Mouse (Mus musculus): ENCODE data around the gene Mid1. TPM values are rescaled to one million over a fixed set of nuclear protein-coding genes. Genes with fewer than 3 reads are reported as not detected.
"Not testable (repeated sequence)": the region's sequence is repeated elsewhere in the genome, so short reads cannot be mapped to it uniquely, and the experiment has no call there.

Mid1 gene
- polyA plus RNA-seq, 1 experiment from 2014 or later: 10.0 TPM

DNA sequence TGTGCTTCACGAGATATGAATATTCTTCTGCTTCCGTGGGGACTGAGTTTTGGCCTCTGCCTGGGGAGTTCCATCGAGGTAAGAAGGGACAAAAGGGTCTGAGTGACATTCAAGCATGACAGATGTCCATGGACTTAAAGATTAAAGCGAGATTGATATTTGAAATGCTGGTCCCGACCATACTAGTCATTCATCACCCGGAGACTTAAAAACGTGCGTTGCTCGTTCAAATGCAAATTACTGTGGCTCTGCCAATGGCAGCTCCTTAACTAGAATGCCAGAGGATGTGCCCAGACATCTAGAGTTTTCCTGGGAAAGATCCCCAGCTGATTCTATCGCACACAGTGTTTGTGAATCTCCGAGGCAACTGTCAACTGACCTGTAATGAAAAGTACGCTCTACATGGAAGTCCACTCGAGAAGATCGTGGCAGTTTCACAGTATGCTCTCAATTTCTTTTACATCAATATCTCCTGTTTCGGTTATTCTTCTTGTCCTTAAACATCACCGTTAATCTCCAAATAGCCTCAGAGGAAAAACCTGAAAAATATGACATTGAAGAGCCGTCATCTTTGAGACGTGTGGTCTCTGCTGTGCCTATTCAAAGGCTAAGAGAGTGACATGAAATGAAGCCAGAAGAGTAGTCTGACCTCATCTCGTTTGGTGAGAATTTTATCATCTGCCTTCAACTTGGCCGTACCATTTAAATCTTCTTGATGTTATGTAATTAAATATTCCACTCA, 294.6 kb downstream of the Mid1 start:
- H3K4me2 ChIP-seq; H3K9ac ChIP-seq (ENCODE audit: low read depth, low read length); H3K27me3 ChIP-seq (ENCODE audit: control insufficient read depth, insufficient read depth, low read length); H3K4me3 ChIP-seq (ENCODE audit: low read depth, low read length); H3K4me1 ChIP-seq (ENCODE audit: control insufficient read depth, insufficient read depth, low read length); H3K27ac ChIP-seq (ENCODE audit: low read depth, low read length); ATAC-seq (replicated peaks; ENCODE audit: insufficient number of reproducible peaks, low FRiP score, low TSS enrichment): not testable (repeated sequence)
- Histone ChIP-seq H3K36me3 (ENCODE audit: control insufficient read depth, insufficient read depth, low read length) (peaks cover 34% of the 10 kb centered on the region), H3K9me3 (replicated peaks; ENCODE audit: control insufficient read depth, low read length) (peaks cover 40% of the 10 kb centered on the region)
- 81% methylated on average over 20 of the region's 20 CpGs for WGBS (ENCODE audit: insufficient replicate concordance)

- 71% methylated on average over 6 of the region's 6 CpGs for WGBS (ENCODE audit: insufficient replicate concordance)
- H3K27me3 ChIP-seq (ENCODE audit: control insufficient read depth, insufficient read depth, low read length); H3K4me1 ChIP-seq (ENCODE audit: control insufficient read depth, insufficient read depth, low read length); H3K4me3 ChIP-seq (ENCODE audit: low read depth, low read length); H3K4me2 ChIP-seq; ATAC-seq (replicated peaks; ENCODE audit: insufficient number of reproducible peaks, low FRiP score, low TSS enrichment); H3K9ac ChIP-seq (ENCODE audit: low read depth, low read length); H3K27ac ChIP-seq (ENCODE audit: low read depth, low read length): not testable (repeated sequence)
- peaks cover 39% of the 10 kb centered on the region for H3K36me3 ChIP-seq (ENCODE audit: control insufficient read depth, insufficient read depth, low read length)
- H3K9me3 ChIP-seq (replicated peaks; ENCODE audit: control insufficient read depth, low read length): peaks cover 39% of the 10 kb centered on the region
These were observed 295.2 kb downstream of the Mid1 start for GRCm38 (mm10) chrX:169980203-169980556.

- WGBS (ENCODE audit: insufficient replicate concordance): 72% methylated on average over 12 of the region's 12 CpGs
- Histone ChIP-seq H3K36me3 (ENCODE audit: control insufficient read depth, insufficient read depth, low read length) (peaks cover 43% of the 10 kb centered on the region), H3K27ac (ENCODE audit: low read depth, low read length) (no peak overlapping the region), H3K9me3 (replicated peaks; ENCODE audit: control insufficient read depth, low read length) (peaks cover 38% of the 10 kb centered on the region), H3K27me3 (ENCODE audit: control insufficient read depth, insufficient read depth, low read length) (no peaks in the 10 kb centered on the region), H3K4me1 (ENCODE audit: control insufficient read depth, insufficient read depth, low read length) (no peaks in the 10 kb centered on the region), H3K4me2 (no peak overlapping the region), H3K9ac (ENCODE audit: low read depth, low read length) (no peak overlapping the region), H3K4me3 (ENCODE audit: low read depth, low read length) (no peak overlapping the region)
- ATAC-seq (replicated peaks; ENCODE audit: insufficient number of reproducible peaks, low FRiP score, low TSS enrichment): no peak
These were observed 295.9 kb downstream of the Mid1 start for GRCm38 (mm10) chrX:169980809-169981289.

DNA sequence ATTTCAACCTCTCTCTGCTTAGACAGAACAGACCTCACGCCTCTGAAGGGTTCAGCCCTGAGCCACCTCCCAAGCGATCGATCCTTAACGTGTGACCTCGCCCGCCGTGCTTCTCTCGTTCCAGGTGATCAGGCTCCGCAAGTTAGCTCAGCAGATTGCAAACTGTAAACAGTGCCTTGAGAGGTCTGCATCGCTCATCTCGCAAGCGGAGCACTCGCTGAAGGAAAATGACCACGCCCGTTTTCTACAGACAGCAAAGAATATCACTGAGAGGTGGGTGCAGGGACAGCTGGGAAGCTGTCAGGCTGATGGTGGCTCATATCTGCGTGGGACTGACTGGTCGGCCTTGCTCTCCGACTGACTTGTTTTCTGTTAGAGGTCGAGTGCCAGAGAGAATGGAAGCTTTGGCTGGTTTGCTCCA, 296.8 kb downstream of the Mid1 start:
- H3K4me3 ChIP-seq (ENCODE audit: low read depth, low read length); H3K4me2 ChIP-seq; H3K27me3 ChIP-seq (ENCODE audit: control insufficient read depth, insufficient read depth, low read length); H3K9ac ChIP-seq (ENCODE audit: low read depth, low read length); H3K4me1 ChIP-seq (ENCODE audit: control insufficient read depth, insufficient read depth, low read length); H3K27ac ChIP-seq (ENCODE audit: low read depth, low read length): not testable (repeated sequence)
- WGBS (ENCODE audit: insufficient replicate concordance): 76% methylated on average over 19 of the region's 19 CpGs
- Histone ChIP-seq H3K9me3 (replicated peaks; ENCODE audit: control insufficient read depth, low read length) (peaks cover 44% of the 10 kb centered on the region), H3K36me3 (ENCODE audit: control insufficient read depth, insufficient read depth, low read length) (peaks cover 49% of the 10 kb centered on the region)
- peak; percentile 15; the same call in 1 of the 2 replicates for ATAC-seq (replicated peaks; ENCODE audit: insufficient number of reproducible peaks, low FRiP score, low TSS enrichment)

DNA sequence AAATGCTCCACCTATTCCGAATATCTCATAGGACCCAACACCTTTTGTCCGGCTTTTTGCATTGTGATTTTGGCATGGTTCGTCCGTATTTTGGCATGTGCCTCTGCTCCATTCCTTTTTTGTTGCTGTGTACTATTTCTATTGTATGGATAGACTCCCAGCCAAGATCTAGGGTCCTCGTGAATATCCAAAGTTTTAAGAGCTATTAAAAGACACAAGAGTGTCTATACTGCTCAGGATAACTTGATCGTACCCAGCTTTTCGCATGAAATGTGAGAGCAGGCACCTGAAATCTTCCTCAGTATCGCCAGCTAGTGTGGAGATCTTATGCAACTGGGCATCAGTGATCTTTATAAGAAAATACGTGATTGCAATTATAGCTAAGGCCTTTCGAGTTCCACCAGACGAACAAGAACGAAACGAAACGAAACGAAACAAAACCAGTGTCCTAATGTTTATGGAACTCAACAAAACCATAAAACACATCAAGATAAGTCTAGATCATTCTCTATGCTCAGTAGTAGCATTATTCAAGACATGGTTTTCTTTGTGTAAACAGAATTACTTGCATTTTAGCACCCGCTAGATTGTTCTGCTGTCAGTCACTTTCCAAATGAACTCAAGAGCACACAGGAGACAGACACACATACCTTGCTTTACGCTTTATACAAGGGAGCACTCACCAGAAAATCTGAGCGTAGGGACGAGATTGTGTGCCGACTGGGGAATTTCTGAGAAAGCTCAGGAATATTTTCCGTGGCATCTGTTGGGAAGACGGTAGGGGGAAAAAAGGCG, 297.8 kb downstream of the Mid1 start:
- not testable (repeated sequence) for H3K4me2 ChIP-seq; H3K9ac ChIP-seq (ENCODE audit: low read depth, low read length); H3K27ac ChIP-seq (ENCODE audit: low read depth, low read length); H3K27me3 ChIP-seq (ENCODE audit: control insufficient read depth, insufficient read depth, low read length); ATAC-seq (replicated peaks; ENCODE audit: insufficient number of reproducible peaks, low FRiP score, low TSS enrichment); H3K4me1 ChIP-seq (ENCODE audit: control insufficient read depth, insufficient read depth, low read length); H3K4me3 ChIP-seq (ENCODE audit: low read depth, low read length)
- H3K9me3 ChIP-seq (replicated peaks; ENCODE audit: control insufficient read depth, low read length): peaks cover 48% of the 10 kb centered on the region
- WGBS (ENCODE audit: insufficient replicate concordance): 87% methylated on average over 23 of the region's 23 CpGs
- peaks cover 51% of the 10 kb centered on the region for H3K36me3 ChIP-seq (ENCODE audit: control insufficient read depth, insufficient read depth, low read length)

- not testable (repeated sequence) for ATAC-seq (replicated peaks; ENCODE audit: insufficient number of reproducible peaks, low FRiP score, low TSS enrichment); H3K4me2 ChIP-seq; H3K9ac ChIP-seq (ENCODE audit: low read depth, low read length); H3K27me3 ChIP-seq (ENCODE audit: control insufficient read depth, insufficient read depth, low read length); H3K27ac ChIP-seq (ENCODE audit: low read depth, low read length); H3K4me3 ChIP-seq (ENCODE audit: low read depth, low read length); H3K4me1 ChIP-seq (ENCODE audit: control insufficient read depth, insufficient read depth, low read length)
- WGBS (ENCODE audit: insufficient replicate concordance): 85% methylated on average over 19 of the region's 19 CpGs
- H3K36me3 ChIP-seq (ENCODE audit: control insufficient read depth, insufficient read depth, low read length): peaks cover 53% of the 10 kb centered on the region
- H3K9me3 ChIP-seq (replicated peaks; ENCODE audit: control insufficient read depth, low read length): peaks cover 45% of the 10 kb centered on the region
These were observed 298.6 kb downstream of the Mid1 start for GRCm38 (mm10) chrX:169983401-169984165.

GRCm38 (mm10) chrX:169984331-169984730, 299.3 kb downstream of the Mid1 start:
- peaks cover 50% of the 10 kb centered on the region for H3K9me3 ChIP-seq (replicated peaks; ENCODE audit: control insufficient read depth, low read length)
- 86% methylated on average over 7 of the region's 7 CpGs for WGBS (ENCODE audit: insufficient replicate concordance)

DNA sequence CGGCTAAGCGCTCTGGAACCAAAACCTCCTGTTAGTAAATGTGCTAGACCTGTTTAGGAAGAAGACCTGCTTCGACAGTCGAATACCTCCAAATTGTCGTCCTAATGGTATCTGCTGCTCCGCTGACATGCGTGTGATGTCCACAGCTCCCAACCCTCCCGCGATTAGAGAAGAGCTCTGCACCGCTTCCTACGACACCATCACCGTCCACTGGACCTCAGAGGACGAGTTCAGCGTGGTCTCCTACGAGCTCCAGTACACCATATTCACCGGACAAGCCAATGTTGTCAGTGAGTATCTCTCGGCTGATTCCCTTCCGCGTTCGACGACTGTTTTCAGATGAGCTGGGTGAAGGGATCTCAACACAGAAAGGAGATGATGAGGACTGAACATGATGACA, 299.9 kb downstream of the Mid1 start:
- not testable (repeated sequence) for H3K27me3 ChIP-seq (ENCODE audit: control insufficient read depth, insufficient read depth, low read length); H3K4me3 ChIP-seq (ENCODE audit: low read depth, low read length); H3K9ac ChIP-seq (ENCODE audit: low read depth, low read length); ATAC-seq (replicated peaks; ENCODE audit: insufficient number of reproducible peaks, low FRiP score, low TSS enrichment); H3K4me2 ChIP-seq; H3K27ac ChIP-seq (ENCODE audit: low read depth, low read length); H3K4me1 ChIP-seq (ENCODE audit: control insufficient read depth, insufficient read depth, low read length)
- Histone ChIP-seq H3K9me3 (replicated peaks; ENCODE audit: control insufficient read depth, low read length) (peaks cover 55% of the 10 kb centered on the region), H3K36me3 (ENCODE audit: control insufficient read depth, insufficient read depth, low read length) (peaks cover 61% of the 10 kb centered on the region)
- WGBS (ENCODE audit: insufficient replicate concordance): 89% methylated on average over 21 of the region's 21 CpGs

More at GRCm38 (mm10) chrX:169984331-169984730, 299.3 kb downstream of the Mid1 start:
- not testable (repeated sequence) for H3K4me3 ChIP-seq (ENCODE audit: low read depth, low read length); H3K27me3 ChIP-seq (ENCODE audit: control insufficient read depth, insufficient read depth, low read length); ATAC-seq (replicated peaks; ENCODE audit: insufficient number of reproducible peaks, low FRiP score, low TSS enrichment); H3K27ac ChIP-seq (ENCODE audit: low read depth, low read length); H3K9ac ChIP-seq (ENCODE audit: low read depth, low read length); H3K4me2 ChIP-seq; H3K4me1 ChIP-seq (ENCODE audit: control insufficient read depth, insufficient read depth, low read length)
- peaks cover 58% of the 10 kb centered on the region for H3K36me3 ChIP-seq (ENCODE audit: control insufficient read depth, insufficient read depth, low read length)

All from heart, embryonic 11.5 days (tissue).